ENCODE assay signal across 12 mouse cellular contexts in the genomic region with DNA sequence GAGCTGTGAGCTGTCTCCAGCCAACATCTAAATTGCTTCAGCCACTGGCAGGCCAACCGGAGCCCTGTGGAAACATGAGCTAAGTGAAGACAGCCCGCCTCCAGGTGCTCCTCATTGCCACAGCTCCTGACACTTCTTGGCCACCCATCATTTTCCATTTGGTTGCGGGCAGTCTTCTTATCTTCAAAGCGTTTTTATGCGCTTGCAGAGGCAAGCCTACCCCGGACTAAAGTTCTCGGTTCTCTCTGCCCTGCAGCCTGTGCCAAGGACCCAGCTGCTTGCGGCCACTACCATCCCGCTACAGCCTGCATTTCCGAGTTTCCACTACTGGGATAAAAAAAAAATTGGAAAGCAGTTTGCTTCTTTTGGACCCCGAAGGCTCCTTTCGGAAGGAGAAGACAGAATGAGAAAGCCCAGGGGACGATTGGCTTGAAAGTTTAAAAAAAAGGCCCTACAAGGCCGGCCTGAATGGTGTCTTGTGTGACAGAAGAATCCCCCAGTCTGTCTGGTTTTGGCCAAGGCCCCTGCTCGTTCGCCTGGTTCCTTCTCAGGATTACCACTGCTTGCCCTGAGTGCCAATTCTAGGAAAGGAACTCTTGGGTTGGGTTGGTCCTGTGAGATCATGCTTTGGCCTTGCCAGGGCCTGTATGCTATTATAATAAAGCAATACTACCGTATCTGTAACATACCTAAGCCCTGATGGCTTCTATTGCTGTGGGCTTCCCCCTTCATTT.
DNase-seq lines count a peak whose midpoint lies in the region.
"Had no signal": no experiment of that assay in that cellular context is flagged by ENCODE, and none has a peak within 500 bp of the region (broad histone marks: within the 10 kb centered on the region; RNA-seq: fewer than 3 reads in every experiment).

No protein-coding gene starts in this region.

- no peaks in the 10 kb centered on the region for H3K4me1 ChIP-seq in hindbrain, embryonic 10.5 days (replicated peaks)

- H3K4me3 ChIP-seq in hindbrain, embryonic 10.5 days = no peak overlapping the region
- H3K4me3 ChIP-seq: forebrain, embryonic 12.5 days; hindbrain, embryonic 13.5 days had no signal

- no peaks in the 10 kb centered on the region for H3K27me3 ChIP-seq in hindbrain, embryonic 10.5 days (ENCODE audit: insufficient read depth, poor library complexity, severe bottlenecking)
- H3K27me3 ChIP-seq: hindbrain, embryonic 13.5 days had no signal

- H3K9me3 ChIP-seq in hindbrain, embryonic 10.5 days = no peaks in the 10 kb centered on the region
- H3K9me3 ChIP-seq: forebrain, embryonic 12.5 days; hindbrain, embryonic 13.5 days had no signal

- WGBS in hindbrain, embryonic 10.5 days = 81% methylated on average over 17 of the region's 17 CpGs

- peak; percentile 22 to 55 for DNase-seq in adrenal gland, adult (ENCODE audit: inconsistent age in 2 of 2, low spot score in 1 of 2)
- DNase-seq in adrenal gland, postnatal 4 days (ENCODE audit: low spot score in 2 of 2) = no peak
- peak; percentile 9 for DNase-seq in urinary bladder, postnatal 14 days (ENCODE audit: low spot score)
- no peak for DNase-seq in urinary bladder, adult 18-20 months (ENCODE audit: low spot score in 2 of 2)
- peak; percentile 56 to 59 for DNase-seq in heart, postnatal 36 days
- no peak for DNase-seq in natural killer cell, adult 2 months (ENCODE audit: low spot score in 2 of 2)
- DNase-seq in T-cell, adult 2 months (ENCODE audit: low spot score) = no peak
- DNase-seq in hindbrain, embryonic 10.5 days (ENCODE audit: low spot score) = no peak
- DNase-seq: cerebellum, postnatal 25 days had no signal

- no peaks in the 10 kb centered on the region for H3K36me3 ChIP-seq in hindbrain, embryonic 10.5 days
- H3K36me3 ChIP-seq: forebrain, embryonic 12.5 days; hindbrain, embryonic 13.5 days had no signal

- H3K27ac ChIP-seq in hindbrain, embryonic 10.5 days = no peak overlapping the region
- H3K27ac ChIP-seq: forebrain, embryonic 12.5 days; hindbrain, embryonic 13.5 days; macrophage had no signal

- intact Hi-C loops in heart, postnatal 36 days (cut with DNase I) = loop anchor here (2.0 kb wide), 1 partner anchor 59 kb away; no protein-coding TSS in a partner anchor

Comparison
In these comparisons a context has a peak if more than half of its experiments do, and no peak if none do; other contexts are left out.
1. DNase-seq: peak in adrenal gland, adult (2 of 2), urinary bladder, postnatal 14 days (single experiment) and heart, postnatal 36 days (2 of 2); none in adrenal gland, postnatal 4 days (0 of 2), urinary bladder, adult 18-20 months (0 of 2), natural killer cell, adult 2 months (0 of 2), T-cell, adult 2 months (single experiment) and hindbrain, embryonic 10.5 days (single experiment).